Mouse (Mus musculus): ENCODE results near the gene Ncapd2.
A peak's percentile ranks its signal among the peaks of the same experiment; 100 is the strongest.

Gene Ncapd2

DNA sequence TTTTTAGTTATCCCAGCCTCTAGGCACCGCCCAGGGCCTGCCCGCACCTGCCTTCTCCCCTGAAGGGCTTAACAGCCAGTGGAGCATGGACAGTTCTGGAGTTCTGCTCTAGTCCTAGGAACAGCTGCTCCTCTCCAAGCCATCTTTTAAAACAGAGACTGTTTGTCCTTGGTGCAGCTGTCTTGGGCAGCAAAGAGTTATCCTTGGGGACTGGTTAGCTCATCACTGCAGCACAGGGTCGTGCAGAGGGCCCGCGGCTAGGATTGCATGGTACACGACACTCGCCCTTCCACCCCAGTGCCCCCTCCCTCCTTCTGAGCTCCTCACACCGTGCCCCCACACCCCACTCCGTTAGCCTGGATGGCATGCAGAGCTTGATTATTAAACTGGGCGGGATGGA, 44.2 kb downstream of the Ncapd2 start:
- DNase-seq (ENCODE audit: low read depth, low spot score), result no peak

DNA sequence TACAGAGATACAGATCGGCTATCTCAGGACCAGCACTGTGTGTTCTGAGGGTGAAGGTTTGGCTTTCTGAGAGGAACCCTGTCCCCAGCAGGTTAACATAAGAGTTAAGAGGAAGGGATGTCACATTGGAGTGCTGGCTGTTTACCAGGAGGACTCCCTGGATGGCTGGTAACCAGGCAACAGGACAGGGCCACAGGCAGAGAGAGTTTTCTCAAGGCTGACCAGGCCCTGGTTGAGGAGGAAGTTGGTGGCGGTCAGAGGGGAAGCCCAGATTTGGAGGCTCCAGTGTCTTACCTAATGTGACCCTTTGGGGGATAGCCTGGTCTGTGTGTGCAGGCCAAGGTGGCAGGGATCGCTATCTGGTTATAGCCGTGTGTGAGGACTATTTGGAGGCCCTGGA, 44.7 kb downstream of the Ncapd2 start:
- no peak for DNase-seq (ENCODE audit: low read depth, low spot score)

DNA sequence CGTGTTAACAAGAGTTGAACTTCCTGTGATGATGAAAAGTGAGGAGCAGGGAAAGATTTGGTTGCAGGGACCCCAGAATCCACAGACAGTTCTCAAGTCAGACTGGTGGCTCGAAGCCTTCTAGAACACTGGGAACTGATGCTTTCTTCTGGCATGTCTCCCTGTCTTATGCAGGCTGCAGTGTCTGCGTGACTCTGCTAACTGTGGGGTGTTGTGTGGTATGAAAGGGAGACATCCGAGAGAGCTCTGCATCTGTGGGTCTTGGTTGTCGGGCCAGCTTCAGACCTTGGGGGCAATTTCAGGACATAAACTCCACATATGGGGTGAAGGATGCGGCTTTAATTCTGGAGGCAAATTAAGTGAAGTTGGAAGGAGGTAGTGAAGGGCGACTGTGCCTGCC, 45.4 kb downstream of the Ncapd2 start:
- DNase-seq (ENCODE audit: low read depth, low spot score), result no peak

DNA sequence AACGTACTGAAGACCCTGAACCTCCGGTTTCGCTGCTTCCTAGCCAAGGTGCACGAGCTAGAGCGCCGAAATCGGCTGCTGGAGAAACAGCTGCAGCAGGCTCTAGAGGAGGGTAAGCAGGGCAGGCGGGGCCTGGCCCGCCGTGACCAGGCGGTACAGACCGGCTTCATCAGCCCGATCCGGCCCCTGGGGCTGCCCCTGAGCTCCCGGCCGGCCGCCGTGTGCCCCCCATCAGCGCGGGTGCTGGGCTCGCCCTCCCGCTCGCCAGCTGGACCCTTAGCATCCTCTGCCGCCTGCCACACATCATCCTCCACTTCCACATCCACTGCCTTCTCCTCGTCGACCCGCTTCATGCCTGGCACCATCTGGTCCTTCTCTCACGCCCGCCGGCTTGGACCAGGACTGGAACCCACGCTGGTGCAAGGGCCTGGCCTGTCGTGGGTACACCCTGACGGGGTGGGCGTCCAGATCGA, 46.0 kb downstream of the Ncapd2 start:
- no peak for DNase-seq (ENCODE audit: low read depth, low spot score)

DNA sequence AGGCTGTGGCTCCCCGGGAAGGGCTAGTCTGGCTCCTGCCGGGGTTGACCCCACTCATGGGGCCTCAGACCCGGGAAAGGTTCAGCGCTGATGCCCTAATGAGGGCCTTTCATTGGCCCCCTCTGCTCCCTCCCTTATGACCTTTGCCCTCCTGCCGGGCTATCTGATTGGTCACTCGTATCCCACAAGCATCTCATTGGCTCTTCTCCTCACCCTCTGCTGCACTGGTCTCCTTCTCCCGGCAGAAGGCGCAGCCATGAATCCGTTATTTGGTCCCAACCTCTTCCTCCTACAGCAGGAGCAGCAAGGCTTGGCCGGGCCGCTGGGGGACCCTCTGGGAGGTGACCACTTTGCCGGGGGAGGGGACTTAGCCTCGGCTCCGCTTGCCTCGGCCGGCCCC, 46.5 kb downstream of the Ncapd2 start, which contains the start of gene Iffo1:
Gene Iffo1, plus strand, starts transcription at position 241 of the 400 bp plus-strand sequence.
- DNase-seq (ENCODE audit: low read depth, low spot score), result peak; percentile 83

DNA sequence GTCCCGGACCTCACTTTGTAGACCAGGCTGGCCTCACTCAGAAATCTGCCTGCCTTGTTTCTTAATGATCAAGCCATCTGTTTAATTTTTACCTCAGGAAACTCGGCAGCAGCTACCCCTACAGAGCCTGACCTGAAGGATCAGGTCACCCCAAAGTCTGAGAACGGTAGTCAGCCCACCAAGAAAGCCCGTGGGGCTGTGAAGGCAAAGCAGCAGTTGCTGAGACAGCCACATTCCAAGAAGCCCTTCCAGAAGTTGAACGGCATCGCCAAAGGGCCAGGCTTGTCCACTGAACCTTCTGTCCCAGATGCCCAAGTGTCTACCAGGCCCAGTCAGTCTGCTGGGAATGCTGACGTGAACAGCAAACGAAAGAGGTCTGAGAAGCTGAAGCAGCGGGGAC, 47.6 kb downstream of the Ncapd2 start:
- no peak for DNase-seq (ENCODE audit: low read depth, low spot score)

DNA sequence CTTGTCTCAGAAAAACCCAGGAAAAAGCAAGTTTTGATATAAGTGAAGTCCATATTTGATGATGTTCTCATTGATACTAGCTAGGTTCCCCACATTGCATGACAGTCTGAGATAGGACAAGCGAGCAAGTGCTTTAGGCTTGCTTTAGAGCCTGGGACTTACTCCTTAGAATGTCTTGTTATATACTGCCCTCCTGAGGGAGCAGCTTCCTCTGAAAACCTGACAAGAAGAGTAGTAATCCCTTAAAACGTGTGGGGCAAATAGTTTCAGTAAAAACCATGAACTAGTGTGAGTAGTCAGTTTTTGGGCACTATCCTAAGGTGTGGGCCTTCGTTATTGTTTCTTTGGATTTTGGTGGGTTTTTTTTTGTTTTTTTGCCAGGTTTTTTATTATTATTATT, 48.4 kb downstream of the Ncapd2 start:
- DNase-seq (ENCODE audit: low read depth, low spot score), result no peak

DNA sequence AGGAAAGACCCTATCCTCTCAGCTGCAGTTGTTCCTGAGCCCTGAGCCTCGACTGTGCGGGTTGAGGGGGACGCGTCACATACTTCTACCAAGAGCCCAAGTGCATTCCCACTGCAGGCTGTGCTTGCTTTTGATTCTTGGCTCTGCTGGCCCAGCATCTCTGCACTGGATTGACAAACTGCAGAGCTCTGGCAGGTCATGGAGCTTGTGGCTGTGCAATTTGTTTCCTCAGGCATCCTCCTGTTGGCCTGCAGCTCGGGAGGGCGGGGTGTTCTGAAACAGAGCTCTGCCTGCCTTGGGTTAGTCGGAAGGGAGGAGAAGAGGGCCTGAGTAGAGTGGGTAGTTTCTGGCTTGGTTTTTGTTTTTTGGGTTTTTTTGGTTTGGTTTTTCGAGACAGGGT, 49.1 kb downstream of the Ncapd2 start:
- DNase-seq (ENCODE audit: low read depth, low spot score), result no peak

DNA sequence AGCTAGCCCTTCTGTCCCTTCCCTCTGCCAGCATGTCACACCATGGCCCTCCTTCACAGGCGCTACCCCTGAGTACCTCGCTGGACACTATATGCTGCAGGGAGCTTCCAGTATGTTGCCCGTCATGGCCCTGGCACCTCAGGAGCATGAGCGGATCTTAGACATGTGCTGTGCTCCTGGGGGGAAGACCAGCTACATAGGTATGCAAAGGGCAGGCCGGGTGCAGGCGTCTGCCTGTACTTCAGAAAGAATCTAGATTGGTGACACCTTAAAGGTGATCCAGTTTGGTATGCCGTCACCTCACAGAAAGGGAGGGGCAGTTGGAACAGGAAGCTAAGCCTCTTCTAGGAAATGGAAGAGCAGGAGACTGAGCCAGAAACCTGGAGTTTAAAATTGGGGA, 51.8 kb downstream of the Ncapd2 start:
- no peak for DNase-seq (ENCODE audit: low read depth, low spot score)

DNA sequence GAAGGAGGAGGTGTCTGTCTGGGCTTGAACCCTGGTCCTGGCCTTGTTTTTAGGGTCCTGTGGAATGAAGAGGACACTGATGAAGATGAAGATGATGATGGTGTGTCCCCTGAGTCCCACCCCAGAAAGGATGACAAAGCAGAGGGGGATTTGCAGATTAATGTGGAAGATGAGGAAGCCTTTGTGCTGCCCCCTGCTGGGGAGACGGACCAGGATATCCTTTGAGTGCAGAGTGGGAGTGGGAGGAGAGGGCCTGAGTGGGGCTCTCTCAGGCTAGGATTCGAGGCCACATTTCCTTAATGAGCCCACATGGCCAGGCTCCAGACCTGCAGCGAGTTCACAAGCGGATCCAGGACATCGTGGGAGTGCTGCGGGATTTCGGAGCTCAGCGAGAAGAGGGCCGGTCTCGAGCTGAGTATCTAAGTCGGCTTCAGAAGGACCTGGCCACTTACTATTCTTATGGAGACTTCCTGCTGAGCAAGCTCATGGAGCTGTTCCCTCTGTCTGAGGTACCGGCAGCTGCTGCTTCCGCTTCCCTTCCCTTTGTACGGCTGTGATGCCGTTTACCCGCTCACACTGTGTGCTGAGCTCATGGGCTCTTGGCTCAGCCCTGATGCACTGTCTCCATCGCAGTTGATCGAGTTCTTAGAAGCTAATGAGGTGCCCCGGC, 54.4 kb downstream of the Ncapd2 start:
- no peak for DNase-seq (ENCODE audit: low read depth, low spot score)

DNA sequence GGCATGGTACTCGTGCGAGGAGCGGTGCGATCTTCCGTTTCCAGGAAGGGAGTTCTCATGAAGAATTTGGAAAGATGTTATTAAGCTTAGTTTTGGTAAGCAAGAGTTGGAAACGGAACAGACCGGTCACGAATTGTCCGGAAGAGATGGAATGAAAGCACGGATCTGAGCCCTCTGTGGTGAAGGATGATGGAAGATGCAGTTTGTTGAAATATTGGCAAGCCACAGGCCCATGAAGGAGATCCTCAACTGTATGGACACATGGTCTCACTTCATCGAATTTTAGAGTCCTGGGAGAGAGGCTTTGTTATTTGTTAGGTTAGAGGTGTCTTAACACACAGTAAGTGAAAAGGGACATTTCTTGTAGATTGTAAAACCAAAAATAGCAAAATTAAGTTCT, 59.0 kb downstream of the Ncapd2 start:
- no peak for DNase-seq (ENCODE audit: low read depth, low spot score)

DNA sequence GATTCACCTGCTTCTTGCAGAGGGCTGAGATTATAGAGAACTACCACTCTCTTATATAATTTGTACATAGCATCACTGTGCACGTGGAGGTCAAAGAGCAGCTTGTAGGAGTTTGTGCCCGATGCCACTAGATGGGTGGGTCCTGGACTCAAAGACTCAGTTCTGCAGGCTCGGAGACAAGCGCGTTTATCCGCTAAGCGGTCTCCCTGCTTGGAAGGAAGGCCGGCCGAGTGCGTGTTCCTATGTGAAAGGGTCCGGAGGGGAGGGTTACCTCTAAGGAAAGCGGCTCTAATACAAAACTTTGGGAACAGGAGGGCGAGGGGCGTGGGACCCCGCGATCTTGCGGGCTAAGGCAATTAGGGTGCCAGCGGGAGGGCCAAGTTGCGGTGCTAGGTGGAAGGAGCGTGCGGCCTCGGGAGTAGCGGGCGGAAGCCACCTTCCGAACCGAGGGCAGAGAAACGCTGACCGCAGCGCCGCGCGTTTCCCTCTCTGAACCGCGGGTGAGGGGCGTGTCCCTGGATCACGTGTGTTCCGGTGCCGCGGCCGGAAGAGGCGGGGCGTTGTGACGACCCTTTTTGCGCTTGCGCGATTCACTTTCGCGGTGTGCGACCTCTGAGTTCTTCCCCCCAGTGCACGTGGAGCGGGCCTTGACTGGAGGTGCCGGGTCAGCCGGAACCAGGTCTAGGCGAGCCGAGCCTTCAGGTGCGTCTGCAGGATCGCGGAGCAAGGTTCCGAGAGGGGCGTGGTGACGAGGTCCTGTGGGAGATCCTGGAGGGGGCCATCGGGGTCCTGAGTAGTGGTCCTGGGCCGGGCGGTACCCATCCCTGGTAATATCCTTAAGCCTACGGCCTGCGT, 60.0 kb downstream of the Ncapd2 start, which contains the start of gene Nop2:
Gene Nop2, plus strand, starts transcription at position 608 of the 855 bp plus-strand sequence.
- DNase-seq (ENCODE audit: low read depth, low spot score), result peak; percentile 84

DNA sequence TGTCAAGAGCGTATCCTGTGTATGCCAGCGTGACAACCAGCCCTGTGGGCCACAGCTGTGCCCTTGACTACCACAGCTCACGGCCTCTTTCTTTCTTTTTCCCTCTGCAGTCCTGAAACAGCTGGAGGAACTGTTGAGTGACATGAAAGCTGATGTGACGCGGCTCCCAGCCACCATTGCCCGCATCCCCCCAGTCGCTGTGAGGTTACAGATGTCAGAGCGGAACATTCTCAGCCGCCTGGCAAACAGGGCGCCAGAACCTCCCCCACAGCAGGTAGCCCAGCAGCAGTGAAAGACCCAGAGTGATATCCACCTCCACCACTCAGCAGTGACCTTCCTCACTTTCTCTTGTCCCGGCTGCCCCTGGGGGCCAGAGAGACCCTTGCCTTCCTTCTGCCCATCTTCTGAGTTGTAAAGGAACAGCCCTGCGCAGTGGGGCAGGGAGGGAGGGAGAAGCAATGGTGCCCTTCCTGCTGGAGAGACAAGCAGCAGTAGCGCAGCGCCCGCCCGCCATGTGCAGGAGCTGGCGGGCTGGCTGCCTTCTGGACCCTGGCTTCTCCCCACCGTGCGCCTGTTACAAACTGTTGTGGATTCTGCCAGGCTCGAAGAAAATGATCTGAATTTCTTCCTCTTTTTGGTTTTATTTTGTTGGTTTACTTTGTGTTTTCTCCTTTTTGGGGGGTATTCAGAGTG, 61.6 kb downstream of the Ncapd2 start:
- DNase-seq (ENCODE audit: low read depth, low spot score), result no peak

DNA sequence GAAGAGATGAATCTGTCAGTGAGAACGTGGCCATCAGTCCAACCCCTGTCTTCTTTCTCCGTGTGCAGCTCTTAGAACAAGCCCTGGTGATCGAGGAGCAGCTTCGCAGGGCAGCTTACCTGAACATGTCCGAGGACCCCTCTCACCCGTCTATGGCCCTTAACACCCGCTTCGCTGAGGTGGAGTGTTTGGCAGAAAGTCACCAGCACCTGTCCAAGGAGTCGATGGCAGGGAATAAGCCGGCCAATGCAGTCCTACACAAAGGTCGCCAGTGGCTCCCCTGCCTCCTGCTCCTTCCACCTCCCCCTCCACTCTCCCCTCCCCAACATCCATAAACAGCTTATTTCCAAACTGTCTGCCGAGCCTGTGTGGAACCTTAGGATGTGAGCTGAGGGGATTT, 62.8 kb downstream of the Ncapd2 start:
- no peak for DNase-seq (ENCODE audit: low read depth, low spot score)

DNA sequence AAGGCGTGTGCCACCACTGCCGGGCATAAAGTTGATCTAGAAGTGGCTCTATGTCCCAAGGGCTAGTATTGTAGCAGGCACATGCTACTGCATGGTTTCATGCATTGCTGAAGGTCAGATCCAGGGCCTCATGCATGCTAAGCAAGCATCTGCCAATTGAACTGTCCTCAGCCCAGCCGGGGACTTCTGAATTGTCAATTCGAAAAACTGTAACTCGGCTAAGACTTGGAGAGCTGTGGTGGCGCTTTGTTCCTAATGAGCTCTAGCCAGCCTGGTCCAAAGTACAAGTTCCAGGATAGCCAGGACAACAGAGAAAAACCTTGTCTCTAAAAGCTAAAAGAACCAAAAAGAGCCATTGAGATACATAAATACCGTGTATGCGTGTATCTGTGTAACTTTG, 72.1 kb downstream of the Ncapd2 start:
- no peak for DNase-seq (ENCODE audit: low read depth, low spot score)
